Mouse (Mus musculus): ENCODE measurements at regions not wholly inside any gene's neighbourhood (a gene's known extent, or its start where the extent isn't known, plus 50 kb on each side); places are given as distances from the start of the nearest gene placed in this dataset.

DNA sequence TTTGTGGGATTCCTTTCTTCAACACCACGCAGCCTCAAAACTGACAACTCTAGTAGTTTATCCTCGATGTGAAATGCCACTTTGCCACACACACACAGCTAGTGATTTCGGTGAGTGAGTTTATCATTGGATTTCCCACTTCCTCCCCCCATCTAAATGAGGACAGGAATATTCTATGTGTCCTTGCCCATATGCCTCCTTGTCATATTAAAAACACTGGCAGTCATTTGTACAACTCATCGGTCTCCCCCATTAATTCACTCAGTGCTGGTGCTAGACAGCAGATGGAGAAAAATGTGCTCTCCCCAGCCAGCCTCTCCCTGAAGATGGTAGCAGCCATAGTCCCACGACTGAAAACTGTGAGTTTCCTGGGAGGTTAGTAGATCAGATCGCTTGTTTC lies 496.0 kb upstream of the Sox11 start:
- DNase-seq (ENCODE audit: low read depth), result no peak

GRCm38 (mm10) chr12:27826208-27826607 lies 483.8 kb upstream of the Sox11 start:
- no peak for DNase-seq (ENCODE audit: low read depth)

DNA sequence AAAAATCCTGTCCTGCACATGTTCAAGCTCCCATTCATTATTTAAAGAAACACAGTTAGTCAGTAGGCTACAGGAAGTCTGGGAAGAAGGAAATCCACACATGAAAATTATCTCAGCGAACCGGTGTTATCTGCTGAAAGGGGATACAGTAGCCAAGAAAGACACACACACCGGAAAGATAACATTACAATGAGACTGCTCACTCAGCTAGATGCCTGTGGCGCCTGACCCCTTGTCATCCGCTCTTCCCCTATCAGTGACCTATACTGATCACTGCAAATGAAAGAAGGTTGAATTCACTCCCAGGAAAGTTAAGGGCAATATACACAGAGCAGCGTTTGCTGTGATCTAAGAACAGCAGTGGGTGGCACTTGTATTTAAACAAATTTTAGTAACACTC lies 481.0 kb upstream of the Sox11 start:
- DNase-seq (ENCODE audit: low read depth), result no peak

- DNase-seq (ENCODE audit: low read depth), result peak; percentile 3
Observed at GRCm38 (mm10) chr12:27796642-27797041, 454.3 kb upstream of the Sox11 start.

- DNase-seq (ENCODE audit: low read depth), result no peak
Observed at GRCm38 (mm10) chr12:27786716-27787291, 444.4 kb upstream of the Sox11 start.

- DNase-seq (ENCODE audit: low read depth), result no peak
Observed at GRCm38 (mm10) chr12:27780801-27781200, 438.4 kb upstream of the Sox11 start.

DNA sequence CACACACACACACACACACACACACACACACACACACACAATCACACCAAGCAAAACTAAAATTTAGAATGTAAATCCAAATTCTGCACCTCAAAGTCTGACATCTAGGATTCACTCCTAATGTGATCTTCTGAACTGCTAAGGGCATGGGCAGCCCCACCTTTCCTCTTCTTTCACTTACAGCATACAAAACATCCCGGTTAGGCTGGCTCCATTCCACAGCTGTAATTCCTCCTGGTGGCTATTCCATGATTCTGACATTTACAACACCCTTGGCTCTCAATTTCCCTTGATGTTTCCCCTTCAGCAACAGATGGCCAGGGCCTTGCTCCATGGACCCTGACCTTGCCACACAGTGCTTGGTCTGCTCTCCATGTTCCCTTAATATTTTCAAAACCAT lies 423.6 kb upstream of the Sox11 start:
- DNase-seq (ENCODE audit: low read depth), result no peak

- no peak for DNase-seq (ENCODE audit: low read depth)
Observed at GRCm38 (mm10) chr12:27759016-27759415, 416.6 kb upstream of the Sox11 start.

- DNase-seq (ENCODE audit: low read depth), result no peak
Observed at GRCm38 (mm10) chr12:27757641-27758040, 415.3 kb upstream of the Sox11 start.

- DNase-seq (ENCODE audit: low read depth), result no peak
Observed at GRCm38 (mm10) chr12:27724619-27725200, 382.3 kb upstream of the Sox11 start.

- DNase-seq (ENCODE audit: low read depth), result no peak
Observed at GRCm38 (mm10) chr12:27680459-27680858, 338.1 kb upstream of the Sox11 start.

- DNase-seq (ENCODE audit: low read depth), result no peak
Observed at GRCm38 (mm10) chr12:27673404-27673803, 331.0 kb upstream of the Sox11 start.

GRCm38 (mm10) chr12:27670650-27671084 lies 328.3 kb upstream of the Sox11 start:
- no peak for DNase-seq (ENCODE audit: low read depth)

DNA sequence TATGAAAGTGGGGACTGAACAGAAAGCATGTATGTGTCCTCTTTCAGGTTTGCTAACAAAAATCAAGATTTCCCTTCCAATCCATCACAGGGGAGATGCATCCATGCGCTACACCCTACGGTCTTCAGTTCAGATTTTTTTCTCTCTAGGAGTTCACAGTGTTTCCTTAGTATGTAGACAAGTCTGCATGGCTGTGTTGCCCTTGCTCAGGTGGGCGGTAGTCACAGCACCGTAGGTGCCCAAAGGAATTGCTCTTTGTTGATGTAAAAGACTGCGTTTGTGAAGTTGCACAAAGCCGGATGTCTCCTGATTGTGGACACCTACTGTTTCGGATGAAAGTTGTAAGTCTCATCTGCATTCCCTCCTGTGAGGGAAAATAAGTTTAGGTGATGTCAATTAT lies 327.8 kb upstream of the Sox11 start:
- DNase-seq (ENCODE audit: low read depth), result no peak

GRCm38 (mm10) chr12:27669542-27669941 lies 327.2 kb upstream of the Sox11 start:
- DNase-seq (ENCODE audit: low read depth), result no peak

DNA sequence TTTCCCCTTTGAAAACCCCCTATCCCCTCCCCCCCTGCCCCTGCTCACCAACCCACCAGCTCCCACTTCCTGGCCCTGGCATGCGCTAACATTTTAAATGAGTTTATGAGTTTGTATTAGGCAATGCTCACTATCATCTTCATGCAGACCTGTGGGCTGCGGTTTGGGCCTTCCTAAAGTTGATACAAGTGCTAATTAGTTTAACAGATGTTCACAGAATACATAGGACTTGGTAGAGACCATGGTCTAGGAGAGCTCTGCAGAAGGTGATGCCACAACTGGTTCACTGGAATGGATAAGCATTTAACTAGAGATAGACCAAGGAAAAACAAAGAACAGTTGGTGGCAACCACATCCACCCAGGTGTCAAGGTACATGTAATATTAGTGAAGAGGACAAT lies 324.1 kb upstream of the Sox11 start:
- DNase-seq (ENCODE audit: low read depth), result no peak

DNA sequence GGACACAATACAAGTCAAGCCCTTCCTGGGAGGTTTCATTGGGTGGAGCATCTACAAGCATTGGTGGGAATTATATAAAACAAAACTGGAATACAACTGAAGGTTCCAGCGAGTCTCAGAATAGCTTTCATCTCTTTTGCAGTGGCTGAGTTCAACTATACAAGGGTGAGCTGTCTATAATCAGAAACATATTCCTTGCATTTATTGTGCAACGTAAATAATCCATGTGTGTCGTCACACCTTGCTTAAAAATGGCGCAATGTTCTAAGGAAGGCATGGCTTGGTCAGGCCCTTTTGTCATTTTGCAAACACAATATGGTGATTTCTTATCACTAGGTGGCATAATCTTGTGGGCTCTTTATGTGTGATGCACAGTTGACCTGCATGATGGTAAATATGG lies 320.8 kb upstream of the Sox11 start:
- peak; percentile 69 for DNase-seq (ENCODE audit: low read depth)

GRCm38 (mm10) chr12:27662723-27663122 lies 320.3 kb upstream of the Sox11 start:
- no peak for DNase-seq (ENCODE audit: low read depth)

DNA sequence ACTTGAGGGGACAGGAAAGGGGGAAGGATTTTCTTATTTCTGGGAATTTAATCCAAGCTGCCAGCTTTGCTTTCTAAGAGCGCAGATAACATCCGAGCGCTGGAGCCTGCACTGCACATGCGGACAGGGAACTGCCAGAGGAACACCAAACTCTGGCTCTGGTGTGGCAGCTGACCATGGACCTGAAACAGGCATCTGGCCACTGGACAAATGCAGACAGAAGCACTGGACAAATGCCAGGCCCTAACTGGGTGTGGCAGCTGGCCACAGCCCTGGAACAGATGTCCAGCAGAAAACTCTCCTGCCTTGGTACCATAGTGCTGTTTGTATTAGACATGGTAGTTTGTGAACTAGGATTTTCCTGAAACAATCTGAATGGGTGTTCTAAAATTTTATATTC lies 315.2 kb upstream of the Sox11 start:
- no peak for DNase-seq (ENCODE audit: low read depth)

DNA sequence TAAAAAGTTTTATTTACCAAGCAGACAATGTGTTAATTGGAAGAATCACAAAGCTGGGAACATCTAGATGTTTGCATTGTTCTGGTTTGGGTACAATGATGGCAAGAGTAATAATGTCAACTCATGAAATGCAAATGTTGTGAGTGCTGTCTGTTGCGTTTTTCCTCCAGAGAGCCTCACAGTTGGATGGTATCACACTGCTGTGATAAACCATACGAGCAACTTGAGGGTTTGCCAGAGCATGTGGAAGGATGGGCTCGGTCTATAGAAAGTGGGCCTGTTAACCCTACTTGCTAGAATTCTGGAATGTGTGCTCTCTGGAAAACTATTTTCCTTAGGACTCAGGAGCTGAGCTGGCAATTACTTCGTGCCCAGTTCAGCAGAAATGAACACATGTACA lies 311.2 kb upstream of the Sox11 start:
- no peak for DNase-seq (ENCODE audit: low read depth)

DNA sequence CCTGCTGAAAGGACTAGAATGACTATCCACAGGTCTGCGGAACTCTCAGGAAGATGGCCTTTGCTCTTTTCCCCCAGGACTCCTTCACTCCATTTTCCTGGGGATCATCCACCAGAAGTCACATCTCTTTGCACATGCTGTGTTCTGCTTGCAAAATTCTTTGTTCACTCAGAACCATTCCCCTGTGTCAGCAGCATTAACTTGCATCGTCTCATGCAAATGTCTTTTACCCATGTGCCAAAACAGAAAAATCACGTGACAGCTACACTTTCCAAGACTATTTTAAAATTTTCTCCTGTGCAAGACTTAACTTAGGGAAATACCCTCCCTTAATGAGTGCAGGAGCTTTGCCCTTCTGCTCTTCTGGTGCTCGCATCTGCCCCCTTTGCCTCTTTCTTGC lies 306.2 kb upstream of the Sox11 start:
- DNase-seq (ENCODE audit: low read depth), result no peak

DNA sequence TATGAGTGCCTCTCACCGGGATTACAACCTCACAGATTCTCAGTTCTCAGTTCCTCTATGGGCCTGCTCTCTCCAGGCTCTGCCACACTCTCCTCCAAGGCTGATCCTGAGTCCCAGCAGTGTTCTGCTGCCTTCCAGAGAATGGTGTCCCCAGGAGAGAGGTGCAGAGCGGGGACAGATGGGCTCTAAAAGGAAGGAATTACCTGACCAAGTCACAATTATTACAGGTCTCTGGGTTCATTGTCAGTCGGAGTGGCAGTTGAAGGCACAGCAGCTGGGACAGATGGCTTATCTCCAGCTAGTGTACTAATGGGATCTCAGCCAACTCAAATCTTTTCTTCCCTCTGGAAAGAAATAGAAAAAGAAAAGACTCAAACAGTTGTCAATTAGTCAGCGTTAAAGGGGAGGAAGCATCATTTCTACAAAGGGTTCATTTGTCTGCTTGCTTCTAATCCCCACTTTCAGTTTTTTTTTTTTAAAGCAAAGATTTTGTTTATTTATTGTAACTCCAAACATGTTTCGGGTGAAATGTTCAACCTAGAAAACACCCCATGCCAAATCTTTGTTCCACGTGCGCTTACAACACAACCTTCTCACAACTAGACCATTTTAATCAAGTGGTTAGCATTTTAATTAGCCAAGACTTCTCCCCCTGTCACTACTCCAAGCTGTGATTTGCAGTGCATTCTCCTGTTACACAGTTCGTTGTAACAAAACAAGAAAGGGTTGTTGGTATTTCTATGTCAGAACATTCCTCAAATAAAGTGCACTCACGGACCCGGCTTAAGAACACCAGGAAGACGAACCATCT lies 304.3 kb upstream of the Sox11 start:
- DNase-seq (ENCODE audit: low read depth), result no peak

DNA sequence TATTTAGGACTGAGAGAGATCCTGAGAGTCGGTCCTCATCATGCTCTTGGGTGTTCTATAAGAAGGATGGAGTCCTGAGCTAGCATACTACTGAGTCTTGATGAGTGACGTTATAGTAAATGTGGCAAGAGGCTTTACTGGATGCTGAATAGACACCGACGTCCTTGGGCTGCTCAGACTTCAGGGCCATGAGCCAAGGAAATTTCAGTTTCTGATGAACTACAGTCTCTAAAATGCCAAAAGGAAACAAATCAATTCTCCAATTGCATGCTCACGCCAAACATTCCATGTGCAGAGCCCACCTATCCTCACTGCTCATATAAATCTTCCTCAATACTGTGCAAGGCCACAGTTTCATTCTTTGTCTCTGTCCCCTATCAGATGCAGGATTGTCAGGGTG lies 277.2 kb upstream of the Sox11 start:
- no peak for DNase-seq (ENCODE audit: low read depth)
